Mouse (Mus musculus): ENCODE data around the gene Rtn4r. TPM values are rescaled to one million over a fixed set of nuclear protein-coding genes. Genes with fewer than 3 reads are reported as not detected.

Gene Rtn4r
- polyA plus RNA-seq, 1 experiment from 2014 or later = 3.0 TPM

DNA sequence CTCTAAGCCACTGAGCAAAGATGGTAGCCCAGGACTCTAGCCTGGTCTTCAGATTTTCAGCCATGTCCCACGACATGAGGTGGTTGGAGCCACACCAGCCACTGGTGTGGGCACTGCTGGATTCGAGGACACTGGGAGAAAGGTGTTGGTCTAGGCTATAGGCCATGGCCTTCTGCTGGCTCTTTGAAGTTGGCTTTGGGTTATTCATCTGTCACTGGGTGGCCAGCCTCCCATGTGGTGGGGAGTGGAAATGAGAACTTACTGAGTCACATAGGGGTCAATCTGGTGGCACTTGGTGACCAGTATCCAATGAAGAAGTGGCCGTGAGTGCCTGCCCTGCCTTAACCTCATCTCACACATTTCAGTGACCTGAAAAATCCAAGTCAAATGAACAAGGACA is 1.2 kb upstream of the Rtn4r start:
- WGBS = 72% methylated on average over 3 of the region's 3 CpGs

DNA sequence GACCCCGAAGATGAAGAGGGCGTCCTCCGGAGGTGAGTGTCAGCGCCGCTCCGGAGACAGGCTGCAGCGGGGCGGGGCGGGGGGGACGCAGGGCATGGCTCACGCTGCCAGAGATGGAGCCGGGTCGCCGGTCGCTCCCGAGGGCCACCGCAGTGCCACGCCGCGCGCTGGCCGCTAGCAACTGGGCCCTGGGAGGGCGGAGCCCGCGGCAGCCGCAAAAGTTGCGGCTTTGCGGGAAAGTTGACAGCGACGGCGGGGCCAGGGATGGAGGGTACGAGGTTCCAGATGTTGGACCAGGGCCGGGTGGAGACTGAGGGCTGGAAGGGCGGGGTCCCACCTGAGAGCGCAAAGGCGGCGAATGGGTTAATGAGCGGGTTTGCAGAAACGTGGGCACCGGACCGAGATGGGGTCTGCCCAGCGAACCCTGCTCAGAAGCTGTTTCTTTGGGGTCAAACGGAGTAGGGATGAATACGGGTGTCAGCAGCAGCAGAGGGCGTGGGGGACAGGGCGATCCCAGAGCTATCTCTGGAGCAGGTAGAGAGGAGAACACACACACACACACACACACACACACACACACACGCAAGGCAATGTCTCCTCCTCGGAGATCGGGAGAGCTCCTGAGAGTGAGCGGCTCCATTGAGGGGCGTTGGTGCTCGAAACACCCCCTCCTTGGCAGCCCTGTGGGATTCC is 575 bp downstream of the Rtn4r start:
- peak overlapping the region; percentile 61 for H3K4me3 ChIP-seq (replicated peaks)
- H3K4me2 ChIP-seq = peak overlapping the region; percentile 99
- peak overlapping the region; percentile 23 for H3K9ac ChIP-seq
- no peak overlapping the region for H3K27ac ChIP-seq
- peaks cover 36% of the 10 kb centered on the region for H3K27me3 ChIP-seq (replicated peaks)
- ATAC-seq (ENCODE audit: insufficient read depth, low FRiP score, low read depth) = 0 out of 2 replicates have a peak, but pooled peaks have one; percentile 3
- H3K4me1 ChIP-seq = peaks cover 24% of the 10 kb centered on the region; the same call in 1 of the 2 replicates
- H3K9me3 ChIP-seq = no peaks in the 10 kb centered on the region
- WGBS = 3% methylated on average over 52 of the region's 52 CpGs
- no peaks in the 10 kb centered on the region for H3K36me3 ChIP-seq

More for the DNA sequence above, 1.2 kb upstream of the Rtn4r start:
- Histone ChIP-seq H3K4me2 (no peak overlapping the region), H3K9ac (no peak overlapping the region), H3K9me3 (no peaks in the 10 kb centered on the region), H3K27me3 (replicated peaks) (peaks cover 36% of the 10 kb centered on the region), H3K4me3 (replicated peaks) (no peak overlapping the region), H3K36me3 (no peaks in the 10 kb centered on the region), H3K27ac (no peak overlapping the region), H3K4me1 (peaks cover 24% of the 10 kb centered on the region; the same call in 1 of the 2 replicates)
- no peak for ATAC-seq (ENCODE audit: insufficient read depth, low FRiP score, low read depth)

DNA sequence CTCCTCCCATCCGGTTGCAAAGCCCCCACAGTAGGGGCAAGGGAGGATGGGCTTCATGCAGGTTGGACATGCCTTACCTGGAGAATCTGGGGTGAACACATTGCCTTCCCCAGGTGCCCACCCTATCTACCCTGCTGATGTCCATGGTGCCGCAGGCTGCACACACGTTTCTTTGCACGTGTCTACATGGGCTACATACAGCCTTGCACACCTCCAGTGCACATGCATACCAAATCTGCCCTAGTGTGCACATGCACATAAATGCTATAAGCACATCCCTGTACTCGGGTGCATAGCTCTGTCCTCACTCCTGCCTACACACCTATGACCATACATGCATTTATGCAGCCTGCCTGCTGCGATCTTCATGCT is 1.1 kb downstream of the Rtn4r start:
- Histone ChIP-seq H3K27me3 (replicated peaks) (peaks cover 36% of the 10 kb centered on the region), H3K9me3 (no peaks in the 10 kb centered on the region), H3K4me3 (replicated peaks) (peak overlapping the region; percentile 61; the same call in 1 of the 2 replicates), H3K4me1 (peaks cover 24% of the 10 kb centered on the region; the same call in 1 of the 2 replicates), H3K4me2 (peak overlapping the region; percentile 99), H3K36me3 (no peaks in the 10 kb centered on the region), H3K27ac (no peak overlapping the region), H3K9ac (no peak overlapping the region)
- no peak for ATAC-seq (ENCODE audit: insufficient read depth, low FRiP score, low read depth)
- 70% methylated on average over 6 of the region's 6 CpGs for WGBS

DNA sequence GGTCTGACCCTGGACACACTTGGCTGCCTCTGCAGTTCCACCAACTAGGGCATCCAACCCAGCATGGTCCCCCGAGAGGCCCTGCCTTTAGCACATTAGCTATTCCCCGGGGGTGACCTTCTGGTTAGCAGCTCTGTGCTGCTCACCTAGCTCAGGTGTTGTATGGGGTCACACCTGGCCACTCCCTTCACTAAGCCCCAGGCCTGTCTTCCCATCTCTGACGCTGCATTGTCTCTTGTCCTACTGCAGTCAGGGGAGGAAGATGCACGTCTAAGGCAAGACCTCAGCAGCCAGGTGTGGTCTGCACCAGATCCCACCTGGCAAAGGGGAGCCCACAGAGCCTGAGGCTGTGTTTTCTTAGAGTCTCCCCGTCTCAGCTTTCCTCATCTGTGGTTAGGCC is 2.0 kb downstream of the Rtn4r start:
- peaks cover 24% of the 10 kb centered on the region; the same call in 1 of the 2 replicates for H3K4me1 ChIP-seq
- H3K9me3 ChIP-seq = no peaks in the 10 kb centered on the region
- H3K27ac ChIP-seq = no peak overlapping the region
- no peak overlapping the region for H3K9ac ChIP-seq
- WGBS = 72% methylated on average over 5 of the region's 5 CpGs
- peaks cover 36% of the 10 kb centered on the region for H3K27me3 ChIP-seq (replicated peaks)
- H3K36me3 ChIP-seq = no peaks in the 10 kb centered on the region
- H3K4me3 ChIP-seq (replicated peaks) = no peak overlapping the region
- no peak for ATAC-seq (ENCODE audit: insufficient read depth, low FRiP score, low read depth)
- H3K4me2 ChIP-seq = no peak overlapping the region

DNA sequence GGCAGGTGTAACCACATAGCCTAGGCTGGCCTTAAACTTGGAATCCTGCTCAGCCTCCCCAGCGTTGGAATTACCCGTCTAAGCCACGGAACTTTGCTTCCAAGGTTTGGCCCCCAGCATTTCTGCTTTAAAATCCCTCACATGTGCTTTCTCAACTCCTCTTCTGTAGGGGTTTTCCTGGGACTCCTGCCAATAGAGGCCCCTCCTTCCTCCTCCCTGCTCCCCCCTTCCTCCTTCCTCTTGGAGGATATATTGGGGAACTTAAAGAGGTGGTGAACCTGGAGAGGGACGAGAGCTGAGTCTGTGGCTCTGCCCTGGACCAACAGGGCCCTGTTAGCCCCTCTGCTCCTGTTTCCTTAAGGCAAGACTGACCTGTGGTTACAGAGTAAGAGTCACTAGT is 2.8 kb downstream of the Rtn4r start:
- Histone ChIP-seq H3K4me3 (replicated peaks) (no peak overlapping the region), H3K4me1 (peaks cover 24% of the 10 kb centered on the region; the same call in 1 of the 2 replicates), H3K9ac (no peak overlapping the region), H3K27ac (no peak overlapping the region), H3K4me2 (no peak overlapping the region), H3K36me3 (no peaks in the 10 kb centered on the region), H3K9me3 (no peaks in the 10 kb centered on the region), H3K27me3 (replicated peaks) (peaks cover 34% of the 10 kb centered on the region)
- no peak for ATAC-seq (ENCODE audit: insufficient read depth, low FRiP score, low read depth)
- WGBS = 46% methylated on average over 4 of the region's 4 CpGs

DNA sequence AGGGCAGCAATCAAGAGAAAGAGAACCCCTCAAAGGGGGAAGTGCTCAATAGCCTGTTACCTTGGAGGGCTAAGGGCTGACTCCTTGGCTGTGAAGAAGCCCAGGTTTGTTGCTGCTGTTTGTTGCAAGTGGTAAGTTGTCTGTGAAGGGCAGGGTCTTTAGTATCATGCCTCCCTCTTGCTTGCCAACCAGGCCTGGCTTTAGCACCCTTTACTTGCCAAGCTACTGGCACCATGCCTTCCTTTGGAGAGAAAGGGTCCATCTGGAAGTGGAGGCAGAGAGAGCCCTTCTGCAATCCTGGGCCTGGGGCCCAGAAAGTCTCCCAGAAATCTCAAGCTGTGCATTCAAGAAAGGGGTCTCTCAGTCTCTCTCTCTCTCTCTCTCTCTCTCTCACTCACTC is 3.3 kb downstream of the Rtn4r start:
- Histone ChIP-seq H3K9ac (no peak overlapping the region), H3K27me3 (replicated peaks) (peaks cover 33% of the 10 kb centered on the region), H3K4me2 (no peak overlapping the region), H3K4me1 (peaks cover 24% of the 10 kb centered on the region; the same call in 1 of the 2 replicates), H3K36me3 (no peaks in the 10 kb centered on the region), H3K27ac (no peak overlapping the region), H3K4me3 (replicated peaks) (no peak overlapping the region), H3K9me3 (no peaks in the 10 kb centered on the region)
- no peak for ATAC-seq (ENCODE audit: insufficient read depth, low FRiP score, low read depth)

DNA sequence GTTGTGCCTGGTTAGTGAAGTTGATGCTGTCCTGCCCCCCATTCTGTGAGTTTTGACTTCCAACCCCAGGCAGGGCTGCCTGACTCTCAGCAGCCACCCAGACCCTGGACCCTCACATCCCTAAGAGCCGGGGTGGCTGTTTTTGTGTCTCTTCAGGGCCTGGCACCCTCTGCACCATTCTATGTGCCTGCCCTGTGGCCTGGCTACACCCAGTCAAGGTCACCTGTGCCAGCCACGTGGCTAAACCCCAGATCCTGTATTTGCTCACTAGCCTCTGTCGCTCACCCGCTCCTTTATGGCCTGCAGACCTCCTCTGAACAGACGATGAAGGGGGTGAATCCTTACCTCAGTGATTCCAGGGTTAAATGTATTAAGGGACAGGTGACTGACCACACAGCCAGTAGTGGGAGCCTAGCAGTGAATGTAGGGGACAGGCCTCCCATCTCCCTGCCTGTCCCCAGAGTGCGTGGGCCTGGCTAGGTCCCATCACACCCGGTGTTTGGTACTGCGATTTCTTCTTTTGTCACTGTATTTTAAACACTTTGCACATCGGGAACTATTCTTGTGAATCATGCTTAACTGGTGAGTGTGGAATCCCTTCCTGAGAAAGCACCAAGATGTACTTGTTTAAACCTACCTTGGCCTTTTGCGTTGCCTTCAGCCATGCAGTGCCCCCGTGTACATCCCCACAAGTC is 4.0 kb downstream of the Rtn4r start:
- Histone ChIP-seq H3K9me3 (no peaks in the 10 kb centered on the region), H3K27me3 (replicated peaks) (peaks cover 29% of the 10 kb centered on the region), H3K27ac (no peak overlapping the region), H3K4me2 (no peak overlapping the region), H3K4me3 (replicated peaks) (no peak overlapping the region), H3K9ac (no peak overlapping the region), H3K36me3 (no peaks in the 10 kb centered on the region), H3K4me1 (peaks cover 24% of the 10 kb centered on the region; the same call in 1 of the 2 replicates)
- ATAC-seq (ENCODE audit: insufficient read depth, low FRiP score, low read depth) = no peak
- 83% methylated on average over 11 of the region's 11 CpGs for WGBS

DNA sequence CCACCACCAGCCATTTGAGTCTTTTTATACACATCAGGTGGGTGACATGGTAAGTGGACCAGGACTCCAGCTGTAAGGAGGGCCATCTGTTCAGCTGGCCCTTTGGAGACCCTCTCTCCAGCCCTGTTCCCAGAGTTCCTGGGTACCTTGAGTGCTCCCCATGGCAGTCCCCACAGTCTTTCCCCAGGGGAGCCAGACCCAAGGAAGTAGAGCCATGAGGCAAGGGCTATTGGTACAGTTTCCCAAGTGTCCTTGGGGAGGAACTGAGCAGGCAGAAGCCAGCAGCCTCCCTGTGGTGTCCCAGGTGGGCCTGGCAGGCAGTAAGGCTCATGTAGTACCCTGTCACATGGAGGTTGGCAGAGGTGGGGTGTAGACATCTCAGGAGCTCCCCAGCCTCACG is 4.6 kb downstream of the Rtn4r start:
- H3K4me3 ChIP-seq (replicated peaks) = no peak overlapping the region
- no peak for ATAC-seq (ENCODE audit: insufficient read depth, low FRiP score, low read depth)
- peaks cover 18% of the 10 kb centered on the region; the same call in 1 of the 2 replicates for H3K4me1 ChIP-seq
- H3K36me3 ChIP-seq = no peaks in the 10 kb centered on the region
- H3K4me2 ChIP-seq = no peak overlapping the region
- no peaks in the 10 kb centered on the region for H3K9me3 ChIP-seq
- H3K27ac ChIP-seq = no peak overlapping the region
- WGBS = 73% methylated on average over 1 of the region's 1 CpGs
- no peak overlapping the region for H3K9ac ChIP-seq
- peaks cover 23% of the 10 kb centered on the region for H3K27me3 ChIP-seq (replicated peaks)

DNA sequence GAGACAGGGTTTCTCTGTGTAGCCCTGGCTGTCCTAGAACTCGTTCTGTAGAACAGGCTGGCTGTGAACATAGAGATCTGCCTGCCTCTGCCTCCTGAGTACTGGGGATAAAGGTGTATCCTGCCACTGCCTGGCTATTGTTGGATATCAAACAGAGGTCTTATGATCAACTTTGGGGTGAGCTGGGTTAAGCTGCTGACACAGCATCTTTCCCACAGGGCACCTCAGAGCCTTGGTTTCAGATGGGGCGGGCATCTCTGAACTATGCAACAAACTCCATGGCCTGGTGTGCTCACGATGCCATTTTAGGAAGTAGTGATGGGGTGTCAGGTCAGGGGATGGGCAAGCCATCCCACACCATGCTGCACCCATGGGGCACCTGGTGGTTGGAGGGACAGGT is 5.1 kb downstream of the Rtn4r start:
- WGBS = 83% methylated on average over 3 of the region's 3 CpGs
- no peak overlapping the region for H3K4me2 ChIP-seq
- H3K9me3 ChIP-seq = no peaks in the 10 kb centered on the region
- H3K36me3 ChIP-seq = no peaks in the 10 kb centered on the region
- H3K4me1 ChIP-seq = peaks cover 15% of the 10 kb centered on the region; the same call in 1 of the 2 replicates
- no peak for ATAC-seq (ENCODE audit: insufficient read depth, low FRiP score, low read depth)
- H3K27ac ChIP-seq = no peak overlapping the region
- H3K27me3 ChIP-seq (replicated peaks) = peaks cover 19% of the 10 kb centered on the region; the same call in 1 of the 2 replicates
- H3K9ac ChIP-seq = no peak overlapping the region
- no peak overlapping the region for H3K4me3 ChIP-seq (replicated peaks)

DNA sequence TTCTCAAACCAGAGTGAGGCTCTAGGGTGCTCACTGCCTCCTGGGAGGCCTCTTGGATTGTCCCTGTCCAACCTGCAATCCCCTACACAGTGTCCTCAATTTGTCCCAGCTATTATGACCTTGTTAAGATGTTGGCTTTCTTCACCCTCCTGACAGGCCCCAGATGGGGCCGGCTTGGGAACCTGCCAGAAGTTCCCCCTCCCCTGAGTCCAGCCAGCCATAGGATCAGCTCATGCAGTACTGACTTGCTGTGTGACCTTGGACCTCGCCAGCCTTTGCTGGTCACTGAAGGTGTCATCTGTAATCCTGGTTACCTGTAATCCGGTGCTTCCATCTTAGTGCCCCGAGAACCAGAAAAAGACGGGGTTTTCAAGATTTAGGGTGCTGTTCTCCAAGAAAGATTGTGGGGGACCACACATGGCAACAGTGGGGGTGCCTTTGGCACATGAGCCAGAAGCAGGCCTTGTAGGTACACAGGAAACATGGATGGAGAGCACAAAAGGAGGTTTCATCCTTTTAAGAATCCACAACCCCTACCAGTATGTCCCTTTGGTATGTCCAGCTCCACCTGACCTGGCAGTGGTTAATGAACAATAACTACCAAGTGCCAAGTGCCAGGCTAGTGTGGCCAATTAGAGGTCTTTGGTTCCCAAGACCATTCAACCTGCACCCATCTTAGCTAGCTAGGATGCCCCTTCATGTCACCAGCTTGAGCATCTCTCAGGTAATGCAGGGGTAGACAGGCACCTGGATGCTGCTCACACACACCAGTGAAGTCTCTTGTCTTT is 5.9 kb downstream of the Rtn4r start:
- no peak overlapping the region for H3K9ac ChIP-seq

DNA sequence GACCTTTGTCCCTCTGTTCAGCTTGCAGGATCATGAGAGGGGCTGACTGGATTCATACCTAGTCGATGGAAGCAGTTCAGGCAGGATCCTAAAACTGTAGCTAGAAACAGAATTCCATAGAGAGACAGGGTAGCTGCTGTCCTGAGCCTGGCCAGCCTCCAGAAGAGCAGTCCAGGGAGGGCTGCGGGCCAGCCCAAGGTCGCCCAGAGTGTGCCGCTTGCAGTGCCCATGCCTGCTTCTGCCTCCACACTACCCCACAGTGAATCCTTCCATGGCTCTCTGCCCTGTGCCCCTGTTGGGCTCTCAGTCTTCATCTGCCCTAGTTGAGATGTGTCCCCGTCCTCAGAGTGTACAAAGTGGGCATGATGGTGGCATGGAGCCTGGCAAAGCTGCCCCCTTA is 7.8 kb downstream of the Rtn4r start:
- Histone ChIP-seq H3K4me3 (replicated peaks) (no peak overlapping the region), H3K27ac (no peak overlapping the region), H3K4me2 (no peak overlapping the region), H3K36me3 (no peaks in the 10 kb centered on the region), H3K9ac (no peak overlapping the region), H3K4me1 (0 out of 2 replicates have a peak, but pooled peaks cover 5% of the 10 kb centered on the region), H3K27me3 (replicated peaks) (no peaks in the 10 kb centered on the region), H3K9me3 (no peaks in the 10 kb centered on the region)
- ATAC-seq (ENCODE audit: insufficient read depth, low FRiP score, low read depth) = no peak
- WGBS = 70% methylated on average over 5 of the region's 5 CpGs

More for the DNA sequence above, 5.9 kb downstream of the Rtn4r start:
- no peaks in the 10 kb centered on the region for H3K36me3 ChIP-seq
- peaks cover 12% of the 10 kb centered on the region; the same call in 1 of the 2 replicates for H3K27me3 ChIP-seq (replicated peaks)
- 0 out of 2 replicates have a peak, but pooled peaks cover 7% of the 10 kb centered on the region for H3K4me1 ChIP-seq
- no peak for ATAC-seq (ENCODE audit: insufficient read depth, low FRiP score, low read depth)
- no peak overlapping the region for H3K4me3 ChIP-seq (replicated peaks)
- no peaks in the 10 kb centered on the region for H3K9me3 ChIP-seq
- 82% methylated on average over 5 of the region's 5 CpGs for WGBS
- no peak overlapping the region for H3K4me2 ChIP-seq
- no peak overlapping the region for H3K27ac ChIP-seq

Data from stomach, embryonic 15.5 days (tissue).